Mouse (Mus musculus) cerebral cortex, adult 2 months (tissue): Measurements from ENCODE around the gene Ddx31.

Source experiments
- WGBS: fragments of 180-500 bp; shearing (Covaris S2); methylation state at CpG from one replicate; pipeline ENCODE4 v1.1.7; 2018; 5-methylcytosine and 5-hydroxymethylcytosine counted together

The Ddx31 gene

DNA sequence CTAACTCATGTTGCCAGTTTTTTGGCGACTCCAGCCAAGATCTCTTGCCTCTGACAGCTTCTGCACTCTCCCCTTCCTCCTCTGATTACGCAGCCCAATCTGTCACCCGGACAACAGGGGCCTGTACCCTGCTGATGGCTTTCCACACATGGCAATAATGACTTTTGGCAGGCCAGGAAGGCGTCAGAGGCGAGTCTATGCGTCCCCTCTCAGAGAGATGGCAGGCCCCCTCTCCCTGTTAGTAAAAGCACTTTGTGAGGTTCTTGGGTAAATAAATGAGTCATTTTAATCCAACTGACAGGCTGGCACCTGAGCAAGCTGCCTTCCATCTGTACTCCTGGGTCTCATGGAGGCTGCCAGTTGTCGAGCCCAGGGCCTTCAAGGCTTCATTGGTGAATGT is 27.3 kb downstream of the Ddx31 start:
- WGBS: 67% methylated on average over 7 of the region's 7 CpGs

DNA sequence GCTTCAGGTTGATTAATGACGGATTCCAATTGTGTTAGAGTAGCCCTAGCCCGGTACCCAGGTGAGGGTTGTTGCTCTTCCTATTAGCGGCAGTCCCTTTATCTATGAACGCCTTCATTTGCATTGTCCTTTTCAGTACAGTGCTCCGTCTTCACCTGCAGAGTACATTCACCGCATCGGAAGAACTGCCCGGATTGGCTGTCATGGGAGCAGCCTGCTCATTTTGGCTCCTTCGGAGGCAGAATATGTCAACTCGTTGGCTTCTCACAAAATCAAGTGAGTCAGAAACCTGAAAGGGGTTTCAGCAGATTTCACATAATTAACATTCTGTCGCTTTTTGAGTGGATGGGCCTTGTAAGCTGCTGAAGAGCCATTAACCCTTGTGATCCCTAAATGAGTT is 35.3 kb downstream of the Ddx31 start:
- 72% methylated on average over 11 of the region's 11 CpGs for WGBS

GRCm38 (mm10) chr2:28881275-28881674 is 41.1 kb downstream of the Ddx31 start:
- 90% methylated on average over 3 of the region's 3 CpGs for WGBS

GRCm38 (mm10) chr2:28882047-28882446 is 41.8 kb downstream of the Ddx31 start:
- 82% methylated on average over 3 of the region's 3 CpGs for WGBS

DNA sequence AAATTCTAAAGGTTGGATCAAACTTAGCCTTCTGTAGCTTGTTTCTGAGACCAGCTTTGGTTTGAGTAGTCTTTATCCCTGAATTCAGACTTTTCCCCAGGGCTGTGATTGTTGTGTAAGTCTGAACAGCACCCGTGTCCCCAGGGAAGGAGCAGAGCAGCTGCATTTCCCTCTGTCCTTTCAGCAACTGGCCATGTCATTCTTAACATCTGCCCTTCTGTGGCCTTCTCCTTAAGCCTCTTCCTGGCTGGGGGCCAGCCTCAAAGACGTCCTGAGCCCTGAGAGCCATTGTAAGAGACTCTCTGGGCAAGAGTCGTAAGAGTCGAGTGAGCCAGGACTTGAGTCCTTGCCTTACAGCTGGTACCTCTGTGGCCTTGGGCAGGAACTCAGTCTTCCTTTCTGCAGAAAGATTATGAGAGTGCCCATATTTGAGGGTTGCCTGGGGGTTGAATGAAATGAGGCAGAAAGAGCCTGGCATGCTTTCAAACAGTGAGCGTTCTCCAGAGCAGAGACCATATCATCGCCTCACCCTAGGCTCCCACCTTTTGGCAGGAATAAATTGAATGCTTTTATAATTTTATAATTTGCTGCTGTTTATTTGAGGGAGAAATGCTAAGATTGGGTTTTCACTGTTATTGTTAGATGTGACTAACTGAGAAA is 42.8 kb downstream of the Ddx31 start:
- 79% methylated on average over 6 of the region's 6 CpGs for WGBS

GRCm38 (mm10) chr2:28884914-28885313 is 44.7 kb downstream of the Ddx31 start:
- 91% methylated on average over 4 of the region's 4 CpGs for WGBS

DNA sequence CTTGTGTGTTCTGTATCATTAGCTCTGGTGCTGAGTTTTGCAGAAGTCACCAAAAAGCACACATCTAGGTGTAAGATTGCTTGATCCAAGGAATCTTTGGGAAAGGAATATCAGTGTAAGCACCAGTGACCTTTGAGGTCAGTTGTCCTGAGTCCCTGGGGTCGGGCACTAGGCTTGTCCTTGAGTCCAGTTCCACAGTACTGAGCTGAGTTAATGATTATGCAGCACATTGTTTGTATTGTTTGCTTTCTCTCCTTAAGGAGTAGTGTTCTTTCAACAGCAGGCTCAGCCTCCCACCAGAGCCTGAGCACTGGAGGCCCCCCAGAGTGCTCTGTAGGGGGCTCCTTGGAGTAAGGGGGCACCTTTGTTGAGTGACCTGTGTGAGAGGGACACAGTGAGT is 52.6 kb downstream of the Ddx31 start:
- whole genome bisulfite sequencing: 49% methylated on average over 1 of the region's 1 CpGs

- 88% methylated on average over 6 of the region's 6 CpGs for WGBS
Measured at GRCm38 (mm10) chr2:28893526-28893925, 53.3 kb downstream of the Ddx31 start.

- 89% methylated on average over 7 of the region's 7 CpGs for WGBS
Measured at GRCm38 (mm10) chr2:28895876-28896275, 55.7 kb downstream of the Ddx31 start.

GRCm38 (mm10) chr2:28897340-28897899 is 57.2 kb downstream of the Ddx31 start:
- WGBS: 88% methylated on average over 4 of the region's 4 CpGs

- WGBS: 91% methylated on average over 8 of the region's 8 CpGs
Measured at GRCm38 (mm10) chr2:28902291-28902690, 62.1 kb downstream of the Ddx31 start.

- 95% methylated on average over 5 of the region's 5 CpGs for WGBS
Measured at GRCm38 (mm10) chr2:28903871-28904270, 63.7 kb downstream of the Ddx31 start.

DNA sequence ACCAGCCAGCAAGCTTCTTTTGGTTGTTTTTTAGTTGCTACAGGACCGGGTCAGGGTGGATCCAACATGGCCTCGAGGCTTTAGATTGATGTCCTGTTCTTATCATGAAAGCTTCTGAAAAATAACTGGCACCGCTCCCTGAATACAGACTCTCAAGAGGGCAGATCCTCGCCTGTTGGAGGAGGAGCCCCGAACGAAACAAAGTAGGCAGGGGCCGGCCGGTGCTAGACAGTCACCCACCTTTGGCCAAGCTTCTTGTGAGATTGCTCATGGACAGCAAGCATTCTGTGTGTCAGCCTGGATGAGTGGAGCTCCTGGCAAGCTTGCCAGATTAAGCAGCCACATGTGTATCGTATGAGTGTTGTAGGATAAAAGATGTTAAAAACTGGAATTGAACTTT is 64.6 kb downstream of the Ddx31 start:
- WGBS: 91% methylated on average over 9 of the region's 9 CpGs

DNA sequence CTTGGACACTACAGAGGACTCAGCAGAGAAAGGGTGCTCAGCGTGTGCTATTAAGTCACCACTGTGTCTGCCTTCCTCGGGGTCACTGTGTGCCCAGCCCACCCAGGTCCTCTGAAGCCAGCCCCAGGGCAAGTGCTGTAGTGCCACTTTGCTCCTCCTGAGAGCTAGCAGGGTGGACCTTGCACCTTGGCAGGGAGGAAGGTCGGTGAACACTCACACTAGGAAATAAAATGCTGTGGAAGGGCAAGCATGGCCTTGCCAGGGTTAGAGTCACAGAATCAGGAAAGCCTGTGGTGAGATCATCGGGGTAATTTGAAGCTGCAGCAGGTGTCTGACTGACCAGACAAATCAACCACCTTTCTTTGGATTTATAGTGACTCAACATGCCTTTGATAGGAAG is 65.4 kb downstream of the Ddx31 start:
- WGBS: 71% methylated on average over 4 of the region's 4 CpGs

DNA sequence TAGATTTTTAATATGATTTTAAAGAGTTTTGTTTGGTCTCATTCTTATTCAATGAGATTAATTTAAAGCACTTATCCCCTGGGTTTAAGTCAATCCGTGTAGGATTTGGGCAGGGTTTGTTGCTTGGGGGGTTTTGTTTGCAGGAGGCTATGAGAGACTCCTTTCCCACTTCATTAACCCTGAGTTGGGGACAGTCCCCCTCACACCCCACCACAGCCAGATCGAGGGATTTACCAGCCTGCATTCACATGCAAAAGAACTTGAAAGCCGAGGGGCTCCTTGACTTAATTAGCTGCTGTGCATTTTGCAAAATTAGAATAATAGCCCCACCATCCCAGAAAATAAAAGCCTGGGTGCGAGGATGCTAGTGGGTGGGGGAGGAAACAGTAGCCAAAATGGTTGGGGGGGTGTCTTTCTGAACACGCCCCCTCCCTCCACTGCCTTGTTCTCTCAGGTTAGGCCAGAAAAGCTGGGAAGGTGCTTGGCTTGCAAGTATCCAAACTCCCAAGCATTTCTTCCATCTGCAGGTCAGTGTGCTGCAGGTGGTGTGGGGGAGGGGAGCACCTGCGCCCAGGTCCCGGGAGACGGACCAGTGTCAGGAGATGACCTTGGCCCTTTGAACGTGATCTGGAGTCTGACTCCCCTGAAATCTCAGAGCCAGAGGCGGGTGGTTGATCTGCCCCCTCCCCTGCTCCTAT is 67.6 kb downstream of the Ddx31 start:
- 39% methylated on average over 10 of the region's 10 CpGs for WGBS

DNA sequence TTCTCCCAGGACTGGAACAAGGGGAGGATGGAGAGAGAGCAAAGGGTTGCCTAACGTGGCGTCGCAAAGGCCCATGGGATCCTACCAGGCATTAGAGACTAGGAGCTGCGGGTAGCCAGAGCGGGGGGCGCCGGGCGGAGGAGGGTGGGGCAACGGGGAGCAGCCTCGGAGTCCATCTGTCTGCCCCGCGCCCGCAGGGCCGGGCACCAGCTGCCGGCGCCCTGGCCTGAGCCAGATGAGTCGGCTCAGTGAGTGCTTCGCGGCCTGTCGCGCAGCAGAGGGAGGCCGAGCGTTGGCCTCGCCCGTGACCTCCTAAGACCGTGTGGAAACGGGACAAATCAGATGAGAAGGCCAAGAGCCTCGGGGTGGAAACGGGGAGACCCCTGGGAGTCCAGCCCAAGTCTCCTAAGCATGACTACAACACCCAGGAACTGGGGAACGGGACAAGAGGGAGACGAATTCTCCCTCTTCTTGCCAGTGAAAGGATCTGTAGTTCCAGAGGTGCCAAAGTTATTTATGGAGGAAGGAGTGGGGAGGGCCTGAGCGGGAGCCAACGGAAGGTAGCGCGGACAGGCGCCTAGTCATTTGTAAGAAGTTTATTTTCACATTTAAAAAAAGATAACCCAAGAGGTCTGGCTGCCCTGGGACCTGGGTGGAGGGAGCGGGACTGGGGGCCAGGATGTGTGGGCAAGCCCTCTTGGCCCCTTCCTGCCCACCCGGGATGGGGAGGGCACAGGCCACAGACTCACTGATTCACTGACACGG is 68.4 kb downstream of the Ddx31 start:
- WGBS: 8% methylated on average over 39 of the region's 39 CpGs

GRCm38 (mm10) chr2:28909186-28909817 is 69.1 kb downstream of the Ddx31 start:
- WGBS: 4% methylated on average over 40 of the region's 41 CpGs

- 22% methylated on average over 25 of the region's 25 CpGs for WGBS
Measured at GRCm38 (mm10) chr2:28909818-28910710, 69.9 kb downstream of the Ddx31 start.

DNA sequence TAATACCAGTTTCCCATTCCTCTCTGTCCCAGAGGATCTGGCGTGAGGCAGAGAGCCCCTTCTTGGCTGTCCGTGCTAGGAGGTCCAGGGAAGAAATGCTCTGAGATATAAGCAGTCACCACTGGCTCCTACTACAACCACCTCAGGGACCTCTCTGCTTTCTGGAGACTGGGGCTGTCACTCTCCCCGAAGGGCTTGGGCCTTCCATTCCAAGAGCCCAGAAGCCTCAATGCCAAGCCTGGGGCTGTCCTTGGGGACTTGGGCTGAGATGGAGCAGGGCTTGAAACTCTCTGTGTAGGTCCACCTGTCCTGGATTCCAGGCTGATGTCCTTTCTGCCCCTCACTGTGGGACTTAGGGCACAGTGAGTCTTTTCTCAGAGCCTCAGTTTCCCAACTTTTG is 70.7 kb downstream of the Ddx31 start:
- 47% methylated on average over 3 of the region's 3 CpGs for WGBS

GRCm38 (mm10) chr2:28911331-28912038 is 71.3 kb downstream of the Ddx31 start:
- 12% methylated on average over 44 of the region's 44 CpGs for WGBS
